Mouse (Mus musculus) neural tube, embryonic 12.5 days (tissue): ENCODE results near the gene Acbd4. TPM values are rescaled to one million over a fixed set of nuclear protein-coding genes. Genes with fewer than 3 reads are reported as not detected.

ENCODE experiments used
- ATAC-seq: fragments of 200-750 bp; cut with Nextera tagmentation; 2 replicates; pipeline ENCODE4 v1.8.0; 2017; ENCODE audit warnings: low read depth, mild to moderate bottlenecking, moderate TSS enrichment, moderate library complexity; ENCODE audit not compliant: low FRiP score
- H3K27ac ChIP-seq: fragments of 300-500 bp; sonication (generic); 2 replicates; pipeline ENCODE4 v1.5.1; 2016
- H3K27me3 ChIP-seq: fragments of 300-500 bp; sonication (generic); replicated peaks from 2 replicates; pipeline ENCODE4 v1.6.1; 2016; ENCODE audit warnings: mild to moderate bottlenecking
- H3K36me3 ChIP-seq: fragments of 300-500 bp; sonication (generic); 2 replicates; pipeline ENCODE4 v1.6.1; 2016; ENCODE audit warnings: mild to moderate bottlenecking
- H3K4me1 ChIP-seq: fragments of 300-500 bp; sonication (generic); 2 replicates; pipeline ENCODE4 v1.6.1; 2016
- H3K4me2 ChIP-seq: fragments of 300-500 bp; sonication (generic); replicated peaks from 2 replicates; pipeline ENCODE4 v1.6.1; 2016; ENCODE audit warnings: mild to moderate bottlenecking
- H3K4me3 ChIP-seq: fragments of 300-500 bp; sonication (generic); 2 replicates; pipeline ENCODE4 v1.5.1; 2016
- H3K9ac ChIP-seq: fragments of 300-500 bp; sonication (generic); 2 replicates; pipeline ENCODE4 v1.6.1; 2016; ENCODE audit warnings: mild to moderate bottlenecking
- H3K9me3 ChIP-seq: fragments of 300-500 bp; sonication (generic); 2 replicates; pipeline ENCODE4 v1.6.1; 2016; ENCODE audit warnings: mild to moderate bottlenecking
- WGBS: fragments of 180-500 bp; shearing (Covaris S2); methylation state at CpG from one replicate; pipeline ENCODE4 v1.1.7; 2016; 5-methylcytosine and 5-hydroxymethylcytosine counted together
- polyA plus RNA-seq: library from polyadenylated mRNA; unstranded; fragments of >200 nt; fragmentation: Nextera tagmentation; extraction: Ambion mirVana; gene quantifications from 2 replicates; pipeline ENCODE4 v1.2.1, GENCODE M21; 2016

The Acbd4 gene
- polyA plus RNA-seq, 1 experiment from 2014 or later: 6.6 TPM

DNA sequence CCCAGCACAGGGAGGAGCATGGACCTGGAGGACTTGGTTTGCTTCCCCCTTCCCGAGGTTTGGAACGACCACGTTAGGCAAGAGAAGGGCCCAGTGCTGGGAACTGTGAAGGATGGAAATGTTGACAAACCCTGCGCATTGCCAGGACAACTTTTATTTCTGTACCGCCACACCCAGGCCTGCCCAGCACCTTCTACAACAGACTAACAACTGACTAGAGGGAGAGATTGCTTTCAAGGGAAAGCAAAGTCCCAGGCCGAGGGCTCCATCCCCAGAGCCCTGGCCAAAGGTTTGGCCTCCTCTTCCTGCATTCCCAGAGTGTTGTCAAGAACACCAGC is 39.2 kb downstream of the Acbd4 start:
- H3K9ac ChIP-seq: no peak overlapping the region
- no peak for ATAC-seq
- peaks cover 22% of the 10 kb centered on the region for H3K4me1 ChIP-seq
- WGBS: 60% methylated on average over 6 of the region's 6 CpGs
- no peak overlapping the region for H3K4me2 ChIP-seq
- H3K36me3 ChIP-seq: peaks cover 8% of the 10 kb centered on the region; the same call in 1 of the 2 replicates
- no peaks in the 10 kb centered on the region for H3K9me3 ChIP-seq
- H3K4me3 ChIP-seq: no peak overlapping the region
- H3K27ac ChIP-seq: no peak overlapping the region
- no peaks in the 10 kb centered on the region for H3K27me3 ChIP-seq

DNA sequence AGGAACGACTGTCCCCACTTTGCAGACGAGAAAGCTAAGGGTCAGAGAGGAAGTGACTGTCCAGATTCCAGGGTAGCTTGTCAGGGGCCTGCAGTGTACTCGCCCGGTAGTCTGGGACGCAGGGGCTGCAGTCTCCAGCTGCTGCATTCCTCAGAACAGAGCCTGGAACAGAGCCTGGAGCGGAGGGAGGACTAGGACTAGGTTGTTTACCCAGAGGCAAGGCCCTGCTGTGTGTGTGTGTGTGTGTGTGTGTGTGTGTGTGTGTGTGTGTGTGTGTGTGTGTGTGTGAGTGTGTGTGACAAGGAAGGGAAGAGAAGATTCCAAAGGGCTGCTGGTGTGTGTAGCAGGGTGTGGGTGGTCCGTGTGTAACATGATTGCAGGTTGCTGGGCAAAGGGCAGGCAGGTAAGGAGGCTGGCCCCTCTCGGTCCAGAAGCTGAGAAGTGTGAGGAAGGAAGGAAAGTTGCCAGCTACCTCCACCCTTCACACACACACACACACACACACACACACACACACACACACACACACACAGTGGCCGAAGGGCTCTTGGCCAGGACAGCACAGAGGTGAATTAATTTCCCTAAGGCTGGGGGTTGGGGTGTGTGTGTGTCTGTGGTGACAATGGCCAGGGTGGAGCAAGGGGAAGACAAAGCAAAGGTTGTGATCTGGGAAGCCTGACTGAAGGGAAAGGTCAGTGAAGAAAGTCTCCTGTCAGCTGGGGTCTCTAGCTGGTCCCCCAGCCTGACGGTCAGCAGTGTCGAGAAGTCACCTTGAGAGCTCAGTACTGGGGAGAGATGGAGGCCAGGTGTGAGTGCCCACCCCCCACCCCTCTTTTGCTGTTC is 39.8 kb downstream of the Acbd4 start:
- Histone ChIP-seq H3K27ac (no peak overlapping the region), H3K27me3 (no peaks in the 10 kb centered on the region), H3K4me3 (no peak overlapping the region), H3K4me2 (no peak overlapping the region), H3K36me3 (peaks cover 8% of the 10 kb centered on the region; the same call in 1 of the 2 replicates), H3K4me1 (peaks cover 22% of the 10 kb centered on the region), H3K9ac (no peak overlapping the region), H3K9me3 (no peaks in the 10 kb centered on the region)
- WGBS: 40% methylated on average over 9 of the region's 11 CpGs
- ATAC-seq: no peak

DNA sequence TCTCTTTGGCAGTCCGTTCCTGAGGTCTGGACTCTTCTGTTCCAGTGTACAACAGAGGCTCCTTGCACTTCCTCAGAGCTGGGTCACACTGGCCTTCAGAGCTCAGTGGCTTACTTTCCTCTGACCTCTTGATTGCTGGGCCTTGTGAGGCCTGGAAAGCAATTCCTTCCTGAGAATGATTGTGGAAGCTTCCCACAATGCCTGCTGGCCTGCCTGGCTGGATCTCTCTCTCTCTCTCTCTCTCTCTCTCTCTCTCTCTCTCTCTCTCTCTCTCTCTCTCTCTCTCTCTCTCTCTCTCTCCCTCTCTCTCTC is 40.4 kb downstream of the Acbd4 start:
- no peaks in the 10 kb centered on the region for H3K9me3 ChIP-seq
- WGBS: 31% methylated on average over 1 of the region's 1 CpGs
- H3K36me3 ChIP-seq: peaks cover 8% of the 10 kb centered on the region; the same call in 1 of the 2 replicates
- H3K4me3 ChIP-seq: no peak overlapping the region
- H3K4me1 ChIP-seq: peaks cover 22% of the 10 kb centered on the region
- 0 out of 2 replicates have a peak overlapping the region, but pooled peaks have one; percentile 15 for H3K27ac ChIP-seq
- H3K4me2 ChIP-seq: no peak overlapping the region
- H3K27me3 ChIP-seq: no peaks in the 10 kb centered on the region
- ATAC-seq: no peak
- H3K9ac ChIP-seq: no peak overlapping the region

DNA sequence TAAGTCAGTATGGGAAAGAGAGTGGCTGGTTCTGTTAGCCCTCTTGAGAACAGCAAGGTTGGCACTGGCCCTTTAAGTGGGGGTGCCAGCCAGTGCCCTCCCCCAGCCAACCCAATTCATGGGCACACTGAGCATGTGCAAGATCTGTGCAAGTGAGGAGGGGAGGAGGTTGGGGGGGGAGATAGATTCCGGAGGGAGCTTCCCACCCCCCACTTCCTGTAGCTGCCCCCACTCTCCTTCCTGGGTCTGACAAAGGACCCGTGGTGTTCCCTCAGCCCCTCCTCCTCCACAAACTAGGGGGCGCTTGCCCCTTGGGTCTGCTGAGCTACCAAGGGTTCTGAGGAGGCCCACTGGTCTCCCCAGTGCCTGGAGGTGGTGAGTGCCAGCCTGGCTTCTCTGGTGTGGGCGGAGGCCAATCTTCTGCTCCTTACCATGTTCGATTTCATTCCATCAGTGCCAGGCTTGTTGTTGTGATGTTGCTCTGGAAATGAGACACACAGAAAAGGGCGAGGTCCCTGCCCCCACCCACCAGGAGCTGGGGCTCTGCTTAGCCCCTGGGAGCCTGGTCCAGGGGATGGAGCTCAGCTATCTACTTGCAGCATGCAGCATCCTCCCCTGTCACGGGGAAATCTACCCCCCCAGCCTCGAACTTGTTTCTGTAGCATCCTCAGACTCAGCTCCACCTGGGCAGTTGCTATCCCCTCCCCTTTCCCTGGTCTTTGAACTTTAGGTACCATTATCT is 41.1 kb downstream of the Acbd4 start:
- Histone ChIP-seq H3K4me3 (peak overlapping the region; percentile 7; the same call in 1 of the 2 replicates), H3K27ac (0 out of 2 replicates have a peak overlapping the region, but pooled peaks have one; percentile 15), H3K36me3 (peaks cover 8% of the 10 kb centered on the region; the same call in 1 of the 2 replicates), H3K9ac (peak overlapping the region; percentile 42; the same call in 1 of the 2 replicates), H3K4me2 (peak overlapping the region; percentile 51), H3K4me1 (peaks cover 22% of the 10 kb centered on the region), H3K9me3 (no peaks in the 10 kb centered on the region), H3K27me3 (no peaks in the 10 kb centered on the region)
- 32% methylated on average over 8 of the region's 8 CpGs for WGBS
- ATAC-seq: peak; percentile 76

DNA sequence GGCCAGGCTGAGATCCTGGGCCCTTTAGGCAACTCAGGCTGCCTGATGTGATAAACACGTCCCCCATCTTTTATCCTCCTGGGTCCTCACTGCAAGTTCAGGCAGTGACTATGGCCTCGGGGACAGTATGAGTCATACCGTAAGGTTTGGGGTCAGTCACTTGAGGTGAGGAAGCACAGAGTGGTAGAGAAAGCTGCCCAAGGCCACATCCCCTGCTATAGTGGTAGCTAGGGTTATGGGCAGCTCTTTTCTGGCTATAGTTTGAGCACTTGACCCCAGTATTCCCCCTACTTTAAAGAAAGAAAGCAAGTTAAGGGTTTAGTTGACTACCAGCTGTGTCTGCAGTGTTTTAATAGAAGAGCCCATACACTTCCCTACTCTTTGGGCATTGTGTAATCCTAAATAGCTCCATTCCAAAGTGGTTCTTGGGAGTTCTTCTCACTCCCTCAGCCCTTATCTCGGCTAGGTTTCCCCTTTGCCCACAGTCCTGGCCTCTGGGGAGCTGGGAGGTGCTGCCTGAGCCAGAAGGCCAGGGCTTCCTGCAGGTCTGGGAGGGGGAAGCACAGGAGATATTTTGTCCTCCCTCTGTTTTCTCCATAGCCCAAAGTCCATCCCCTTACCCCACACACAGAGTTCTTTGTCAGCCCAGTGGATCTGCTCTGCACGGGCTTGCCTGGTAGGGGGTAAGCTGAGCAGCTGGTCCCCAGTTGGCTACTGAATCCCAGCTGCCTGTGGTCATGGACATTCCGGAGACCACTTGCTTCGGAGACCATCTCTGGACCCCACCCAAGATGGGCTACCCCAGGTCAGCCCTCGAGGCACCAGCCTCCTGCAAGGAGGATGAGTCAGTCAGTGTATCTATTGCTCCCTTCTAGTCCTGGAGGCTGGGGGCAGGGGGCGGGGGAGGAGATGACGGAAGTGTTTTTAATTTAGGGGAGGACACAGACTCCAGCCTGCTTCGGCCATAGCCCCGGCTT is 43.1 kb downstream of the Acbd4 start:
- Histone ChIP-seq H3K27me3 (no peaks in the 10 kb centered on the region), H3K27ac (no peak overlapping the region), H3K36me3 (no peaks in the 10 kb centered on the region), H3K4me1 (peaks cover 22% of the 10 kb centered on the region), H3K9ac (no peak overlapping the region), H3K4me2 (no peak overlapping the region), H3K4me3 (no peak overlapping the region), H3K9me3 (no peaks in the 10 kb centered on the region)
- ATAC-seq: no peak
- WGBS: 48% methylated on average over 12 of the region's 12 CpGs

DNA sequence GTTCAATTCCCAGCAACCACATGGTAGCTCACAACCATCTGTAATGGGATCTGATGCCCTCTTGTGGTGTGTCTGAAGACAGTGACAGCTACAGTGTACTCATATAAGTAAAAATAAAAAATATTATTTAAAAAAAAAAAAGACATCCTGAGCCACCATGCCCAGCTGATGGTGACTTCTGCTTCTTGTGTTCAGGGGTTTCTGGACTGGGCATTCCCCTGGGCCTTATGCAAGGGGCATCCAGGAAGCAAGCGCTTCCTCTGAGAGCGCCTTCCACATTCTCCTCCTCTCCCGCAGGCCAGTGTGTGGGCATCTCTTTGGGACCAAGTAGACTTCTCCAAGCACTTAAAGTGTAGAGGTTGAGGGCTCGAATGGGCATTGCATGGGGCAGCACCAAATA is 44.9 kb downstream of the Acbd4 start:
- no peak for ATAC-seq

DNA sequence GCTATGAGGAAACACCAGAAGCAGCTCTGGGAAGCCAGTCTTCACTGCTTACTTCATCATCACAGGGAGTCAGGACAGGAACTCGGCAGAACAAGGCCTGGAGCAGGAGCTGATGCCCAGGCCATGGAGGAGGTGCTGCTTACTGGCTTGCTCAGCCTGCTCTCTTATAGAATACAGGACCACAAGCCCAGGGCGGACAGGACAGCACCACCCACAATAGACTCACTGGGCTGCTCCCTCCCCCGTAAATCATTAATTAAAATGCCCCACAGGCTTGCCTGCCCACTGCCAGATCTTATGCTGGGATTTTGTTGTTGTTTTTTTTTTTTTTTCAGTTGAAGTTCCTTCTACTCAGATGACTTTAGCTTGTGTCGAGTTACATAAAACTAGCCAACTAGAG is 46.3 kb downstream of the Acbd4 start:
- no peak overlapping the region for H3K4me2 ChIP-seq
- H3K36me3 ChIP-seq: no peaks in the 10 kb centered on the region
- no peak overlapping the region for H3K4me3 ChIP-seq
- no peak overlapping the region for H3K27ac ChIP-seq
- H3K9me3 ChIP-seq: no peaks in the 10 kb centered on the region
- 70% methylated on average over 4 of the region's 4 CpGs for WGBS
- peaks cover 10% of the 10 kb centered on the region for H3K4me1 ChIP-seq
- no peak overlapping the region for H3K9ac ChIP-seq
- no peak for ATAC-seq
- H3K27me3 ChIP-seq: no peaks in the 10 kb centered on the region

More for the DNA sequence above, 44.9 kb downstream of the Acbd4 start:
- WGBS: 91% methylated on average over 4 of the region's 4 CpGs
- no peaks in the 10 kb centered on the region for H3K36me3 ChIP-seq
- no peaks in the 10 kb centered on the region for H3K27me3 ChIP-seq
- no peaks in the 10 kb centered on the region for H3K9me3 ChIP-seq
- no peak overlapping the region for H3K27ac ChIP-seq
- no peak overlapping the region for H3K4me3 ChIP-seq
- no peak overlapping the region for H3K9ac ChIP-seq
- no peak overlapping the region for H3K4me2 ChIP-seq
- H3K4me1 ChIP-seq: peaks cover 22% of the 10 kb centered on the region

DNA sequence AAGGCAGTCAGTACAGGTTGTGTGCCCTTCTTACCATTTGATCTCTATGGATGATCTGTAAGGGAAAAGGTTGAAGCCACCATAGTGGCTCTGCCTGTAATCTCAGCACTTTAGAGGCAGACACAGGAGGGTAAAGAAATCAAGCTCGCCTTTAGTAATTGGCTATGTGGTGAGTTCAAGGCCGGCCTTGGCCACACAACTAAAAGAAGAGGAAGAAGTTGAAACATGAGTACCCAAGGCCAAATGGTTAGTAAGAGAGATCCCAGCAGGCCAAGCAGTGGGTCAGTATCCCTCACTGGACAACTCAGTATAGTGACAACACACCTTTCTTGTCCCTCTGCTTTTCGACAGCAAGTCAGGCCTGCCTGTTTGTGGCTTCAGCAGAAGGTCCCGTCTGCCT is 48.3 kb downstream of the Acbd4 start:
- no peaks in the 10 kb centered on the region for H3K27me3 ChIP-seq
- peaks cover 6% of the 10 kb centered on the region for H3K4me1 ChIP-seq
- no peaks in the 10 kb centered on the region for H3K36me3 ChIP-seq
- no peak for ATAC-seq
- H3K27ac ChIP-seq: no peak overlapping the region
- no peak overlapping the region for H3K9ac ChIP-seq
- no peak overlapping the region for H3K4me2 ChIP-seq
- no peaks in the 10 kb centered on the region for H3K9me3 ChIP-seq
- 92% methylated on average over 4 of the region's 4 CpGs for WGBS
- H3K4me3 ChIP-seq: no peak overlapping the region

DNA sequence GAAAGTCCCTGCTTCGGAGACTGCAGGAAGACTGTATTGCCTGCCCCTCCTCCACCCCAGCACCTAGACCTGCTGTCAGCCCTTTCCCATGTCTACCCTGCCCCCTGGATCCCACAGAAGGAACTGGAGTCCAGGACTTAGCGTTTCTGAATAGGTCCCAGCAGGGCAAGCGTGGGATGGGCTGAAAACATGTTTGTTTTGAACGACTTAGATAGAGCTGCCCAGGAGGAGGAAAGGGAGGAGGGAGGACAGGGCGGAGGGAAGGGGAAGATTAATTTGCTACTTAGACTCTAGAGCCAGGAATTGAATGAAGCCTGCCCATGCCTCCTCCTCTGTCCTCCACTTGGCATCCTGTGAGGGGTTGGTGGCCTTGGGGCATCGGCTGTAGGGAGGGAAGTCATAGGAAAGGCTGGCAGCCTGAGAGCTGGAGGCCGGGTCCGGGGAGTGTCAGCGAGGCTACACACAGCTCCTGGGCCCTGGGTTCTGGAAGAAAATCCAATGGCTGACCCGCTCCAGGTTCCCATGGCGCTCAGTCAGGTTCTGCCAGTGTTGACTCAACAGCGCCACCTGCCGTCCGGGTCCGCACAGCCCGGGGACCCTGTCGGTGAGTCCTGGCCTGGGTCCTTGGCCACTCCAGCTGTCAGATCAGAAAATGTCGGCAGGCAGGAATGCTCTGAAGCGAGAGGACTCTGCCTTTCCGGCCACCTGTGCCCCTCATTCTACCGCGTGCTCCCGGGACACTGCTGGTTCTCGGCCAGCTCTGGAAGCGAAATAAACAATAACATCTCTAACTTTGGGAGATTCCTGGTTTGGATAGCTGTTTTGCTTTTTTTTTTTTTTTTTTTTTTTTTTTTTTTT is 57.4 kb downstream of the Acbd4 start:
- Histone ChIP-seq H3K9me3 (no peaks in the 10 kb centered on the region), H3K4me2 (peak overlapping the region; percentile 53), H3K4me3 (peak overlapping the region; percentile 18; the same call in 1 of the 2 replicates), H3K27me3 (no peaks in the 10 kb centered on the region), H3K9ac (0 out of 2 replicates have a peak overlapping the region, but pooled peaks have one; percentile 13), H3K4me1 (peaks cover 6% of the 10 kb centered on the region), H3K27ac (no peak overlapping the region), H3K36me3 (no peaks in the 10 kb centered on the region)
- 1% methylated on average over 25 of the region's 25 CpGs for WGBS
- peak; percentile 87 for ATAC-seq

DNA sequence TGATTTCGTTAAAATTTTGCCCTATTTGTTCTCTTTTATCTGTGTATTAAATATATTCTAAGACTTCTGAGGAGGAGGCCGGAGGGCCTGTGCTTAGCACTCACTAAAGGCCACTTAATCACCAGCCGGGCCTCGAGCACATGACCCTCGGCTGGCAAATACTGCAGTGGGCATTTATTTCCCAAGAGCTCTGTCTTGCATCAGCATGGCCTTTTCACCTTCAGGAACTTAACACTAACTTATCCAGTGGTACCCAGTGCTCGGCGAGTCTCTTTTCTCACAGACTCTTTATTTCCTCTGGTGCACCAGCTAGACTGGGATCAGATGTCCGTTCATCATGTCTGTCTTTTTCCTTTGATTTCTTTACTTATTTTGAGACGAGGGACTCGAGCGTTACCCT is 59.3 kb downstream of the Acbd4 start:
- H3K4me2 ChIP-seq: no peak overlapping the region
- WGBS: 93% methylated on average over 11 of the region's 11 CpGs
- no peak for ATAC-seq
- peaks cover 6% of the 10 kb centered on the region for H3K4me1 ChIP-seq
- no peaks in the 10 kb centered on the region for H3K27me3 ChIP-seq
- H3K36me3 ChIP-seq: no peaks in the 10 kb centered on the region
- no peak overlapping the region for H3K9ac ChIP-seq
- H3K27ac ChIP-seq: no peak overlapping the region
- no peaks in the 10 kb centered on the region for H3K9me3 ChIP-seq
- H3K4me3 ChIP-seq: no peak overlapping the region

DNA sequence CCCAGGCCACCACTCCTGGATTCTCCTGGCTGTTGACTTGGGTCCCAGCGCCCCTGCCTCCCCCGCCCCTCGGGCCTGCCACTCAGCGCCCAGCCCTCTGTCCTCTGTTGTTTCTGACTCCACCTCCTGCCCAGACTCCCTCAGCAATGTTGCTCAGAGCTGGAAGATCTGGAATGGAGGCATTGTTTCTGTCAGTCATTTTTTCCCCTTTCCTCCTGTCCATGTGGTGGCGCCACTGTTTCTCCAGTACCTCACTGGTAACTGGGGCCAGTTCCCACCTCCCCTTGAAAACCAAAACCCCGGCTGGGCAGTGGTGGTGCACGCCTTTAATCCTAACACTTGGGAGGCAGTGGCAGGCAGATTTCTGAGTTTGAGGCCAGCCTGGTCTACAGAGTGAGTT is 60.0 kb downstream of the Acbd4 start:
- H3K4me1 ChIP-seq: peaks cover 6% of the 10 kb centered on the region
- 76% methylated on average over 7 of the region's 7 CpGs for WGBS
- ATAC-seq: no peak
- H3K4me2 ChIP-seq: no peak overlapping the region
- H3K4me3 ChIP-seq: no peak overlapping the region
- H3K9me3 ChIP-seq: 0 out of 2 replicates have a peak, but pooled peaks cover 3% of the 10 kb centered on the region
- H3K9ac ChIP-seq: no peak overlapping the region
- H3K36me3 ChIP-seq: no peaks in the 10 kb centered on the region
- no peak overlapping the region for H3K27ac ChIP-seq
- H3K27me3 ChIP-seq: no peaks in the 10 kb centered on the region
